Mouse (Mus musculus): ENCODE measurements around the gene Rec8. TPM values are rescaled to one million over a fixed set of nuclear protein-coding genes. Genes with fewer than 3 reads are reported as not detected.

Rec8 gene
- total and polyA plus RNA-seq, 2 experiments from 2014 or later, result 7.6 to 11.1 TPM

DNA sequence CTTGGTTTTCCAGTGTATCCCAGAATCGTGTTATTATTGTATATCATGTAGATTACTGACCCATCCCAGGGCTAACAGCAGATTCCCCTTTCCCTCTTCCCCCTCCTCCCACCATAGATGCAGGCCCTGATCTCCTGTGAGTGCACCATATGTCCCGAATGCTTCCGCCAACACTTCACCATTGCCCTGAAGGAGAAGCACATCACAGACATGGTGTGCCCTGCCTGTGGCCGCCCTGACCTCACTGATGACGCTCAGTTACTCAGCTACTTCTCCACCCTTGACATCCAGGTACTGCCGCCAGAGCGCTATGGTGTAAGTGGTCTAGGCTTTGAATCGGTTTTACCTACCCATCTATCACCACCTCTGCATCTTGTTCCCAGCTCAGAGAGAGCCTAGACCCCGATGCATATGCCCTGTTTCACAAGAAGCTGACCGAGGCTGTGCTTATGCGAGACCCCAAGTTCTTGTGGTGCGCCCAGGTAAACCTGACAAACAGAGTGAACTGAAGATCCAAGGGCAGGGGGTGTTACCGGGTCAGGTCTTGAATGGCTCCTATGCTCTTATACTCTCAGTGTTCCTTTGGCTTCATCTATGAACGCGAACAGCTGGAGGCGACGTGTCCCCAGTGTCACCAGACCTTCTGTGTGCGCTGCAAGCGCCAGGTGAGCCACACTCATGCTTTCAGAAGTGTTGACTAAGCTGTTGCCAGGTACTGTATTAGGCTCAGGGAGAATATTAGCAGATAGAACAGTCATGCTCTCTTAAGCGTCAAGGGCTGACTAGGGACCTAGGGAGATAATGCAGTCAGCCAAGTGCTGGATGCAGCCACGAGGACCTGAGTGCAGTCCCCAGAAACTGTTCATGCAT lies 19.1 kb upstream of the Rec8 start:
- Histone ChIP-seq H3K27ac (ENCODE audit: low read depth, low read length) (no peak overlapping the region), H3K4me3 (ENCODE audit: low read depth, low read length) (no peak overlapping the region), H3K9me3 (ENCODE audit: low read length) (no peaks in the 10 kb centered on the region), H3K27me3 (ENCODE audit: insufficient read depth, low read length) (no peaks in the 10 kb centered on the region), H3K4me1 (ENCODE audit: insufficient read depth, low read length) (no peaks in the 10 kb centered on the region), H3K9ac (replicated peaks; ENCODE audit: low read length, poor library complexity, severe bottlenecking) (no peak overlapping the region), H3K4me2 (ENCODE audit: low read depth, low read length, poor library complexity, severe bottlenecking) (no peak overlapping the region), H3K36me3 (ENCODE audit: insufficient read depth, low read length) (peaks cover 83% of the 10 kb centered on the region)
- no peak for TF ChIP-seq CTCF (IDR thresholded peaks at IDR 0.05)
- no peak for DNase-seq (ENCODE audit: low spot score)
- whole genome bisulfite sequencing, result 94% methylated on average over 21 of the region's 21 CpGs
- ATAC-seq (ENCODE audit: low FRiP score), result no peak

DNA sequence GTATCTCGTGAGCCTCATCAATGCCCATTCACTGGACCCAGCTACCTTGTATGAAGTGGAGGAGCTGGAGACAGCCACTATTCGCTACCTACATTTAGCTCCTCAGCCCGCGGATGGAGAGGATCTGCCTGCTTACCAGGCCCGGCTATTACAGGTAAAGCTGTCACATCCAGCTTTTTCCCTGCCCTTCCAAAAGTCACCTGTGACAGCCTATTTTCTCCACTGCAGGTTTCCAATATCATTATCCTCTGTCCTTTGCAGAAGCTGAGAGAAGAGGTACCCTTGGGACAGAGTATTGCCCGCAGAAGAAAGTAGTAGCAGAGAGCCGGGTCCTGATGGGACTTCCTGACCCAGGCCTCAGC lies 14.6 kb upstream of the Rec8 start, which contains the start of gene Irf9:
Gene Irf9 (plus strand): TSS at position 301 of the 362 bp plus-strand sequence.
- 88% methylated on average over 7 of the region's 7 CpGs for WGBS
- peak within 1 kb of the TSS; percentile 52 for H3K4me2 ChIP-seq (ENCODE audit: low read depth, low read length, poor library complexity, severe bottlenecking)
- no peak for TF ChIP-seq CTCF (IDR thresholded peaks at IDR 0.05)
- peaks cover 73% of the 10 kb centered on the region for H3K36me3 ChIP-seq (ENCODE audit: insufficient read depth, low read length)
- H3K4me1 ChIP-seq (ENCODE audit: insufficient read depth, low read length), result no peaks in the 10 kb centered on the region
- peak within 1 kb of the TSS; percentile 68 for H3K27ac ChIP-seq (ENCODE audit: low read depth, low read length)
- H3K27me3 ChIP-seq (ENCODE audit: insufficient read depth, low read length), result no peaks in the 10 kb centered on the region
- H3K9ac ChIP-seq (replicated peaks; ENCODE audit: low read length, poor library complexity, severe bottlenecking), result peak within 1 kb of the TSS; percentile 51; the same call in 1 of the 2 replicates
- H3K9me3 ChIP-seq (ENCODE audit: low read length), result no peaks in the 10 kb centered on the region
- DNase-seq (ENCODE audit: low spot score), result no peak
- H3K4me3 ChIP-seq (ENCODE audit: low read depth, low read length), result peak within 1 kb of the TSS; percentile 29
- ATAC-seq (ENCODE audit: low FRiP score), result no peak

DNA sequence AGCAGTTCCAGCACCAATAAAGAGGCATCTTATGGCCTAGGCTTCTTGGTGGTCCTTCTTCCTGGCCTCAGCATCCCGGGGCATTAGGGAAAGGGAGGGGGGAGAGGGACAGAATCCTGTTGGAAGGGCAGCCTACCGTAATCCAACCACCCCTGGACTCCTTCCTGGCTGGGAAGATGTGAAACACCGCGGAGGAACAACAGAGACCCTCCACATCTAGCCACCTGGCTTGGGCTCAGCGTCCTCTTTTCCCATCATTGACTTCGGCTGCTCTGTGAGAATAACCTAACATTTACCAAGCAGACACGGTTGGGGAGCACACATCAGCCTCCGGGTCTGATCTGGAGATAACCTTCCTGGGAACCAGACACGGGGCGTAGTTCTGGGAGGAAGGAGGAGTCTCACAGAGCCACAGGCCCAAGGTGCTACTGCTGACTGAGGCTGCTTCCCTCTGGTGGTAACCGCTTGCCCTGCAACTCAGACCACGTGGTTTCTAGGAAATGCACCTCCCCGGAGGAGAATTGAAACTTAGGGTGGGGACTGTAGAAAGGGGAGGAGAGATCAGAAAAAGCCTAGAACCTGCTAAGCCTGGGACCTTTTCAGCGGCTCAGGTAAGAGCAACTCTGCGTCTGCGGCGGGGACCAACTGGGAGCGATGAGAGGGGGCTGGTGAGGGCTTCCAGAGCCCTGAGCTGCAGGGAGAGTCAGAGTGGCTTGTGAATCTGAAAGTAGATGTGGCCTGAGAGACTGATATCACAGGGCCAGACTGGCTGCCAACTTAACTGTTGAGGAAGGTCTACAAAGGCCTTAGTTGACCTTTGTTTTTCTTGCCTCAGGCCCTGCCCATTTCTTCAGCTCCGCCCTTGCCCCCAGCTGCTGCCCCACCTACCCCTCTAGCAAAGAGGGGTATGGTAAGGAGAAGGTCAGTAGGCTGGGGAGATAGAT lies 13.9 kb upstream of the Rec8 start:
- Histone ChIP-seq H3K9me3 (ENCODE audit: low read length) (no peaks in the 10 kb centered on the region), H3K4me2 (ENCODE audit: low read depth, low read length, poor library complexity, severe bottlenecking) (peak overlapping the region; percentile 52), H3K9ac (replicated peaks; ENCODE audit: low read length, poor library complexity, severe bottlenecking) (peak overlapping the region; percentile 51; the same call in 1 of the 2 replicates), H3K27ac (ENCODE audit: low read depth, low read length) (peak overlapping the region; percentile 68), H3K36me3 (ENCODE audit: insufficient read depth, low read length) (peaks cover 73% of the 10 kb centered on the region), H3K4me1 (ENCODE audit: insufficient read depth, low read length) (no peaks in the 10 kb centered on the region), H3K4me3 (ENCODE audit: low read depth, low read length) (peak overlapping the region; percentile 29), H3K27me3 (ENCODE audit: insufficient read depth, low read length) (no peaks in the 10 kb centered on the region)
- ATAC-seq (ENCODE audit: low FRiP score), result peak; percentile 90
- WGBS, result 18% methylated on average over 19 of the region's 19 CpGs
- peak; percentile 91 for DNase-seq (ENCODE audit: low spot score)
- TF ChIP-seq CTCF (IDR thresholded peaks at IDR 0.05), result peak; percentile 95

DNA sequence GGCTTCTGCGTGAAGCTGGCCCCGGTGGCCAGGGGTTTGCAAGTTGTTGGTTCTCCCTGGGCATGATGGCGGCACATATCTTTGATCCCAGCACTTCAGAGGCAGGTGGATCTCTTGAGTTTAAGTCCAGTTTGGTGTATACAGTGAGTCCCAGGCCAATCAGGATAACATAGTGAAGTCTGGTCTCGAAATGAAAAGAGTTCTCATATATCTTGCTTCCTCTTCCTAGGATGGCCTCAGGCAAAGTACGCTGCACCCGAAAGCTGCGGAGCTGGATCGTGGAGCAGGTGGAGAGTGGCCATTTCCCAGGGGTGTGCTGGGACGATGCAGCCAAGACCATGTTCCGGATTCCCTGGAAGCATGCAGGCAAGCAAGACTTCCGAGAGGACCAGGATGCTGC lies 13.0 kb upstream of the Rec8 start:
- Histone ChIP-seq H3K4me2 (ENCODE audit: low read depth, low read length, poor library complexity, severe bottlenecking) (no peak overlapping the region), H3K9ac (replicated peaks; ENCODE audit: low read length, poor library complexity, severe bottlenecking) (no peak overlapping the region), H3K4me1 (ENCODE audit: insufficient read depth, low read length) (no peaks in the 10 kb centered on the region), H3K27ac (ENCODE audit: low read depth, low read length) (peak overlapping the region; percentile 68; the same call in 1 of the 2 replicates), H3K36me3 (ENCODE audit: insufficient read depth, low read length) (peaks cover 71% of the 10 kb centered on the region), H3K27me3 (ENCODE audit: insufficient read depth, low read length) (no peaks in the 10 kb centered on the region), H3K9me3 (ENCODE audit: low read length) (no peaks in the 10 kb centered on the region), H3K4me3 (ENCODE audit: low read depth, low read length) (no peak overlapping the region)
- no peak for DNase-seq (ENCODE audit: low spot score)
- no peak for ATAC-seq (ENCODE audit: low FRiP score)
- TF ChIP-seq CTCF (IDR thresholded peaks at IDR 0.05), result no peak
- 86% methylated on average over 11 of the region's 11 CpGs for WGBS

DNA sequence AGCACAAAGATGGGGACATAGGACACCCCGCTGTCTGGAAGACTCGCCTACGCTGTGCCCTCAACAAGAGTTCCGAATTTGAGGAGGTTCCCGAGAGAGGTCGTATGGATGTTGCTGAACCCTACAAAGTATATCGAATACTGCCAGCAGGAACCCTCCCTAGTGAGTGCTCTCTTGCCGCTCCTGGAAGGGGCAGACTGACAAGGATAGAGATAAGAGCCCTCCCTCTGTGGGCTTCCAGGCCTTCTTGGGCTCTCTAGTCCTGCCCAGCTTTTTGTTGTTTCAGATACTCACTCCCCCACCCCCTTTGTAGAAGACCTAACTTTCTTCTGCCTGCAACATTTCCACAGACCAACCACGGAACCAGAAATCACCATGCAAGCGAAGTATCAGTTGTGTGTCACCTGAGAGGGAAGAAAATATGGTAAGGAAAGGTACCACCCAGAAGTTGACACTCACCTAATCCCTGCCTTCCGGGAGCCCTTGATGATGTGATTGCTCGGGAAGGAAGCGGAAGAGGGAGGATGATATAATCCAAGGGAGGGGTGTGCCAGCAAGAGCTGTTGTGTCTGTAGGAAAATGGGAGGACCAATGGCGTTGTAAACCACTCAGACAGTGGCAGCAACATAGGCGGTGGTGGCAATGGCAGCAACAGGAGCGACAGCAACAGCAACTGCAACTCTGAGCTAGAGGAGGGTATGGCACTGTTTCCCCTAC lies 11.9 kb upstream of the Rec8 start:
- H3K36me3 ChIP-seq (ENCODE audit: insufficient read depth, low read length), result peaks cover 64% of the 10 kb centered on the region
- no peak for ATAC-seq (ENCODE audit: low FRiP score)
- no peaks in the 10 kb centered on the region for H3K9me3 ChIP-seq (ENCODE audit: low read length)
- no peak overlapping the region for H3K27ac ChIP-seq (ENCODE audit: low read depth, low read length)
- WGBS, result 95% methylated on average over 16 of the region's 16 CpGs
- no peak overlapping the region for H3K9ac ChIP-seq (replicated peaks; ENCODE audit: low read length, poor library complexity, severe bottlenecking)
- H3K4me1 ChIP-seq (ENCODE audit: insufficient read depth, low read length), result no peaks in the 10 kb centered on the region
- H3K4me2 ChIP-seq (ENCODE audit: low read depth, low read length, poor library complexity, severe bottlenecking), result no peak overlapping the region
- no peaks in the 10 kb centered on the region for H3K27me3 ChIP-seq (ENCODE audit: insufficient read depth, low read length)
- TF ChIP-seq CTCF (IDR thresholded peaks at IDR 0.05), result no peak
- DNase-seq (ENCODE audit: low spot score), result no peak
- H3K4me3 ChIP-seq (ENCODE audit: low read depth, low read length), result no peak overlapping the region
